Mouse (Mus musculus) neural tube, embryonic 12.5 days (tissue): Measurements from ENCODE around the gene Sytl3. TPM values are rescaled to one million over a fixed set of nuclear protein-coding genes. Genes with fewer than 3 reads are reported as not detected.

ENCODE experiments used
- ATAC-seq: fragments of 200-750 bp; cut with Nextera tagmentation; 2 replicates; pipeline ENCODE4 v1.8.0; 2017; ENCODE audit warnings: low read depth, mild to moderate bottlenecking, moderate TSS enrichment, moderate library complexity; ENCODE audit not compliant: low FRiP score
- H3K27ac ChIP-seq: fragments of 300-500 bp; sonication (generic); 2 replicates; pipeline ENCODE4 v1.5.1; 2016
- H3K27me3 ChIP-seq: fragments of 300-500 bp; sonication (generic); replicated peaks from 2 replicates; pipeline ENCODE4 v1.6.1; 2016; ENCODE audit warnings: mild to moderate bottlenecking
- H3K36me3 ChIP-seq: fragments of 300-500 bp; sonication (generic); 2 replicates; pipeline ENCODE4 v1.6.1; 2016; ENCODE audit warnings: mild to moderate bottlenecking
- H3K4me1 ChIP-seq: fragments of 300-500 bp; sonication (generic); 2 replicates; pipeline ENCODE4 v1.6.1; 2016
- H3K4me2 ChIP-seq: fragments of 300-500 bp; sonication (generic); replicated peaks from 2 replicates; pipeline ENCODE4 v1.6.1; 2016; ENCODE audit warnings: mild to moderate bottlenecking
- H3K4me3 ChIP-seq: fragments of 300-500 bp; sonication (generic); 2 replicates; pipeline ENCODE4 v1.5.1; 2016
- H3K9ac ChIP-seq: fragments of 300-500 bp; sonication (generic); 2 replicates; pipeline ENCODE4 v1.6.1; 2016; ENCODE audit warnings: mild to moderate bottlenecking
- H3K9me3 ChIP-seq: fragments of 300-500 bp; sonication (generic); 2 replicates; pipeline ENCODE4 v1.6.1; 2016; ENCODE audit warnings: mild to moderate bottlenecking
- WGBS: fragments of 180-500 bp; shearing (Covaris S2); methylation state at CpG from one replicate; pipeline ENCODE4 v1.1.7; 2016; 5-methylcytosine and 5-hydroxymethylcytosine counted together
- polyA plus RNA-seq: library from polyadenylated mRNA; unstranded; fragments of >200 nt; fragmentation: Nextera tagmentation; extraction: Ambion mirVana; gene quantifications from 2 replicates; pipeline ENCODE4 v1.2.1, GENCODE M21; 2016

The Sytl3 gene
- polyA plus RNA-seq, 1 experiment from 2014 or later: 0.16 TPM

DNA sequence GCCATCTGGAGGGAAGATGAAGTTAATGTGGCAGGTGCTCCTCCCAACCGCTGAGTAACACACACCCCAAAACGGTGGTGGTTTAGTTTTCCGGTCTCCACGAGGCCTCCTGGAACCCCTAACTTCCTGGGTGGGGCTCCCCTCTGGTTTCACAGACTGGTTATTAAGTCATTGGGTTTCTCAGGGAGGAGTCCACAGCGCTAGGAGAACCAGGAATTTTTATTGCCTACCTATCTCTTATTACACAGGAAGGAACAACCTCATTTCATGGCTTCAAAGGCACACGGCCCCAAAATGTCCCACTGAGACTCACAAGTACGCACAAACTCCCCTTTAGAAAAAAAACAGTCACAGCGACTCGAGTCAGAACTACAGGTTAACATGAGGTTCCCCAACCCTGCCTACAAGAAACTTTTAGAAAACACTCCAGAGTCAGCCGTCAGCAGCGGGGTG lies 84.9 kb downstream of the Sytl3 start:
- ATAC-seq: no peak

DNA sequence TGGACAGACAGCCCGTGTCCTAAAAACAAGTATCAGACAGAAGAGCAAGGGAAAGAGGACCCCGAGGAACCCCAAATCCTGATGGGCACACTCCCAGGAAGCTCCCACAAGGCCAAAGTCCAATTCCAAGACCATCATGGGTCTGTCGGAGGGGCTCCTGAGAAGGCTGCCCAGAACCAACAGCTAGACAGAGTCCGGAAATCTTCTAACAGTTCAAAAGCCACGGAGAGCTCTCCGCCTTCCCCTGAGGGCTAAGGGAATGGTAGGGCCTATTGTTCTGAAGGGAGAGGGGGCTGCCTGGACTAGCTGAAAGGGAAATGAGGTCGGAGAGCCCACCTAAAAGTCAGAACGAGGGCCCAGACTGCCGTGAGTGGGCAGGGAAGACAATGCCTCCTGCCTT lies 85.5 kb downstream of the Sytl3 start:
- 51% methylated on average over 9 of the region's 9 CpGs for WGBS

More for the DNA sequence above, 84.9 kb downstream of the Sytl3 start:
- Histone ChIP-seq H3K27ac (no peak overlapping the region), H3K4me3 (no peak overlapping the region), H3K27me3 (no peaks in the 10 kb centered on the region), H3K36me3 (peaks cover 44% of the 10 kb centered on the region), H3K4me1 (peaks cover 53% of the 10 kb centered on the region), H3K9me3 (no peaks in the 10 kb centered on the region), H3K4me2 (no peak overlapping the region), H3K9ac (no peak overlapping the region)
- 53% methylated on average over 11 of the region's 11 CpGs for WGBS

DNA sequence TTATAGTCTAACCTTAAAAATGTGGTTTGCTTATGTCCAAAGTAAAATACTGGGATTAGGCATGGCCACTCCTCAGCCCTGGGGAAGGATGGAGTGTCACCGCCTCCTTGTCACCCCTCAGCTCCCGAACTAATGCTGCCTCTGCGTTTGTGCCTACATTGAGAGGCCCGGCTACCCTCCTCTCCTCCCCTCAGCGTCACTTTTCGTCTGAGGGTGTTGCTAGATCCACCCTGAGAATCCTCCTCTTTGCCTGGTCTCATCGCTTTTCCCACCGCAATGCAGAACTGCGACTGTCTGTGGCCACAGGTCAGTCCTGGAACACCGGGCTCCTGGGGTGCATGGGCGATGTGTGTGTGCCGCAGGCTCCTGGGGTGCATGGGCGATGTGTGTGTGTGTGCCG lies 86.0 kb downstream of the Sytl3 start:
- Histone ChIP-seq H3K9ac (no peak overlapping the region), H3K27ac (no peak overlapping the region), H3K4me2 (no peak overlapping the region), H3K9me3 (no peaks in the 10 kb centered on the region), H3K36me3 (peaks cover 34% of the 10 kb centered on the region), H3K27me3 (no peaks in the 10 kb centered on the region), H3K4me1 (peaks cover 53% of the 10 kb centered on the region), H3K4me3 (no peak overlapping the region)
- 87% methylated on average over 14 of the region's 14 CpGs for WGBS
- ATAC-seq: no peak

More for the DNA sequence above, 85.5 kb downstream of the Sytl3 start:
- no peak overlapping the region for H3K4me2 ChIP-seq
- no peak overlapping the region for H3K27ac ChIP-seq
- H3K9me3 ChIP-seq: no peaks in the 10 kb centered on the region
- no peak overlapping the region for H3K4me3 ChIP-seq
- no peaks in the 10 kb centered on the region for H3K27me3 ChIP-seq
- ATAC-seq: no peak
- H3K9ac ChIP-seq: no peak overlapping the region
- peaks cover 53% of the 10 kb centered on the region for H3K4me1 ChIP-seq
- peaks cover 39% of the 10 kb centered on the region for H3K36me3 ChIP-seq

DNA sequence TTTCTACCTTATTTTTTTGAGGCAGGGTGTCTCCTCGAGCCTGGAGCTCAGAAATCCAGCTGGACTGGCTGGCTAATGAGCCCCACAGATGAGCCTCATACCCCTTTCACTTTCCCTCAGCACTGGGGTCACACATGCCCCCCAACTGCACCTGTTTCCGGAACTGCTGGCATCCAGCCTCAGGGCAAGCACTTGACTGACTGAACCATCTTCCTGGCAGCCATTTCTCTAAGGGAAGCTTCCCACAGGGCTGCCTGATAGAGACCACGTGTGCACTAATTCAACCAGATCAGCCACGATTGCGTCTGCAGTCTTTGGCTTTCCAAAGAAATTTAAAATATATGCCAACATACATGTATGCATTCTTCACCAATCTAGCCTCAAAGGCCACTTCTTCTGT lies 86.6 kb downstream of the Sytl3 start:
- peaks cover 50% of the 10 kb centered on the region for H3K4me1 ChIP-seq
- H3K27me3 ChIP-seq: no peaks in the 10 kb centered on the region
- no peak overlapping the region for H3K4me3 ChIP-seq
- no peak overlapping the region for H3K4me2 ChIP-seq
- no peak for ATAC-seq
- no peaks in the 10 kb centered on the region for H3K9me3 ChIP-seq
- WGBS: 67% methylated on average over 5 of the region's 5 CpGs
- H3K9ac ChIP-seq: no peak overlapping the region
- no peak overlapping the region for H3K27ac ChIP-seq
- H3K36me3 ChIP-seq: peaks cover 30% of the 10 kb centered on the region

DNA sequence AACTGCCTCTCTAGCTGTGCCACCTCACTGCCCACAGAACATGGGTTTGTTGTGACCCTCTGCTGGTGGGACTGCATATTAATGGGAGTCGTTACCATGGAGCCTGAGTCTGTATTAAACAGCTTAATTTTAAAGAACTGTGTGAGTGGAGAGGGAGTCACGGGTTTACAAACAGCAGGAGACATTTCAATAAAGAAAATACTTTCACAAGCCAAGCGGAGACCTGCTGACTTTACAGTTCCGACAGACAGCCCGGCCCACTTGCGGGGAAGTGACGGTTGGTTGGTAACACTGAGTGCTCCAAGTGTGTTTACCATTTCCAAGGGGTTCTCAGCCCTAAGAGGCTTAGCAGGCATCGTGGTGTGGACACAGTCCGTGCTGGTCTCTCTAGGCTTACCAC lies 87.1 kb downstream of the Sytl3 start:
- ATAC-seq: peak; percentile 74
- peaks cover 25% of the 10 kb centered on the region for H3K36me3 ChIP-seq
- no peak overlapping the region for H3K27ac ChIP-seq
- no peaks in the 10 kb centered on the region for H3K9me3 ChIP-seq
- H3K4me3 ChIP-seq: no peak overlapping the region
- H3K4me2 ChIP-seq: no peak overlapping the region
- 50% methylated on average over 9 of the region's 9 CpGs for WGBS
- H3K27me3 ChIP-seq: no peaks in the 10 kb centered on the region
- no peak overlapping the region for H3K9ac ChIP-seq
- H3K4me1 ChIP-seq: peaks cover 45% of the 10 kb centered on the region

DNA sequence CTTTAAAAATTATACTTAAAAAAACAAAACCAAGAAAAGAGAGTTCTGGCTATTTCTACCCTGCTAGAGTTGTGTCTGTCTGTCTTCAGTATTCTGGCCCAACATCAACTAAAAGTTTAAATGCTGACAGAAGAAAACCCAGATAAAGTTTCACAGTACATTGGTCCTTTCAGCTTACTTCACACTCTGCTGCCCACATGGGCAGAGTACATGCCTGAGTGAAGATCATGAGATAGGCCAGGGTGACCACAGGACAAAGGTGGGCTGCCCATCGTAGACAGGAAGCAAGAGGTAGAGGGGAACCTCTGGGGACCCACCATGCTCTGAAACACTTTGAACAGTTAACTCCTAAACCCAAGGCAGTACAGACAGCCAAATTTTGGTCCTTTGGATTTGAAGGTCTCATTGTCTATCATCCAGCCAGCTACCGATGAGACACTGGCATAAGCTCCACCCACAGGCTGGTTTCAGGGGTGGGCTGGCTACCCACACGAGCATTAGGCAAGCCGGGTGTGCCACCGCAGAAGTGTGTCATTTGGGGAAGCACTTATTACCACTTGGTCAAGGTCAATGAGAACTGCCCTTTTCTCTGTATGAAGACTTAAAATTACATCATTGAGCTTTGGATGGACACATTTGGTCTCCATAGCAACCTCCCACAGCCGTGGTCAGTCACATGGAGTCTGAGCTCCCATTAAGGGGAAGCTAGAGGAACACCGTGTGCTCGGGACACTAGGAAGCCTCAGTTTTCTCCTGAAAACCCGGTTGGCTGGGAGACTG lies 87.7 kb downstream of the Sytl3 start:
- no peak for ATAC-seq
- Histone ChIP-seq H3K4me1 (peaks cover 41% of the 10 kb centered on the region), H3K4me3 (no peak overlapping the region), H3K4me2 (no peak overlapping the region), H3K9ac (no peak overlapping the region), H3K27me3 (no peaks in the 10 kb centered on the region; the same call in 1 of the 2 replicates), H3K27ac (no peak overlapping the region), H3K36me3 (peaks cover 21% of the 10 kb centered on the region), H3K9me3 (no peaks in the 10 kb centered on the region)
- 72% methylated on average over 9 of the region's 9 CpGs for WGBS

DNA sequence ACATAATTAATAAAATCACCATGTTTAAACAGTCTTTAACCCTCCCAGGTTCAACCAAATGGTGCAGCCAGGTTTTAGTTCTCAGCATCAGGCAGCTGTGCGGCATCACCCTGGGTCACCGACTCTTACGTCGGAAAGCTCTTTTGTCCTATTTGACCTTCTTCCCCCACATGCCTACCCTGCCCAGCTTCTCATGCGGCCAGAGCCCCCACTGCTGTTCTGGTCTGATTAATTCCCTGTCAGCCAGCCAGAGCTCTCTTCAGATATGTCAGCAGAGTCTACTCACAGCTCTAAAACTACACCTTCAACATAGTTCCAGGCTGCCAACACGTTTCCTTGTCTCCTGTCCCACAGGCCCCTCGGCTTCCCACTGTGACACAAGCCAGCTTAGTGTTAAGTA lies 88.6 kb downstream of the Sytl3 start:
- 38% methylated on average over 7 of the region's 7 CpGs for WGBS
- no peak overlapping the region for H3K4me2 ChIP-seq
- H3K27me3 ChIP-seq: no peaks in the 10 kb centered on the region; the same call in 1 of the 2 replicates
- peaks cover 33% of the 10 kb centered on the region for H3K4me1 ChIP-seq
- H3K36me3 ChIP-seq: peaks cover 26% of the 10 kb centered on the region
- H3K4me3 ChIP-seq: no peak overlapping the region
- no peaks in the 10 kb centered on the region for H3K9me3 ChIP-seq
- no peak overlapping the region for H3K27ac ChIP-seq
- no peak overlapping the region for H3K9ac ChIP-seq
- ATAC-seq: no peak

DNA sequence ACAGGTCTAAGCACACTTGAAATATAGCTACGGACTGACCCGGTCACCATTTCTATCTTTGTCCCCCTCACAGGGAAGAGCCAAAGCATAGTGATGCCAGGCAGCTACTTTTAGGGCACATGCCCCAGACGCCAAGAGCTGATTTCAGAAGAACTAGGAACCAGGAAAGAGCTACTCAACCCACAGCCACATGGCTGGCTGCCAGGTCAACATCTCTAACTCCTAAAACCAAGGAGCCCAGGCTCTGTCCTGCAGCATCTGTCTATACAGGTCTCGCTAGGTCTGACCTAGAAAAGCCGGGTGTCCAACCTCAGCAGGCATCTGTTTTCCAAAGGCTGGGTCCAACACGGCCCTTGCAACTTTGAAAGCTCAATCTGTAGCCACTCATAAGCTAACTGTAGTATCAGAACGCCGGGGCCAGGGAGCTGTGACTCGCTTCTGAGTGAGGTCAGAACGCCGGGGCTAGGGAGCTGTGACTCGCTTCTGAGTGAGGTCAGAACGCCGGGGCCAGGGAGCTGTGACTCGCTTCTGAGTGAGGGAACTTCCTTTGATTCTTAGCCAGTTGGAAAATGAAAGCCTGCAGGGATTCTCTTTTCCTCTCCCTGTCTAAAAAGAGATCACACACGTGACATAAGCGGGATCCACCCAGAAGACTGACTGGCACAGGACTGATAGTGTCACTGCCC lies 90.0 kb downstream of the Sytl3 start:
- 86% methylated on average over 17 of the region's 17 CpGs for WGBS
- no peak overlapping the region for H3K9ac ChIP-seq

DNA sequence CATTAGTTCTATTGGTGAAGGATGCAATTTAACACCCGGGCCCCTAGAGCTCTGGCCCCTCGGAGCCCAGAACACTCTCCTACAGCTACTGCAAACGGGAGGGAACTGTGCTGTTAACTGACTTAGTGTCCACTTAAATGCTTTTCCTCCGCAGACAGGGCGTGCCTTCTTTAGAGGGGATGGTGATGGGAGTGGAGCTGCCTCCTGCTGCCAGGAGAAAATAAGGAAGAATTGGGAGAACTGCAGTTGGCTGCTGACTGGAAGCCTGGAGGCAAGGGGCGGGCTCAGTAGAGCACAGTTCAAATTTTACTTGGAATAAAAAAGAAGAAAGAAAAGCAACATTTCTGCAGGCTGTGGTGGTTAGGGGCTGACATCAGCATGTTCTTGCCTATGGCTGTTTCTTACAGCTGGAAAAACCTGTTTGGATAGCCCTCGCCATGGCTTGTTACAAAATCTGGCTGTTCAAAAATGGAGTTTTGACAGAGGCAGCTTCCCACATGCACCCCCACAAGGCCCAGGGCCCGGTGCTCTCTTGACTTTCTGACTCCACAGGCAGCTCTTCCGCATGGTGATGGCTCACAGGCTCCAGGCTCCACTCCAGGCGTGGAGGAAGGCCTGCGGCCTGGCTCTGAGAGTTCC lies 92.4 kb downstream of the Sytl3 start:
- 85% methylated on average over 11 of the region's 11 CpGs for WGBS
- H3K4me3 ChIP-seq: no peak overlapping the region
- H3K9me3 ChIP-seq: no peaks in the 10 kb centered on the region
- peaks cover 14% of the 10 kb centered on the region for H3K4me1 ChIP-seq
- H3K27me3 ChIP-seq: no peaks in the 10 kb centered on the region; the same call in 1 of the 2 replicates
- ATAC-seq: no peak
- no peak overlapping the region for H3K9ac ChIP-seq
- H3K36me3 ChIP-seq: peaks cover 27% of the 10 kb centered on the region
- no peak overlapping the region for H3K4me2 ChIP-seq
- H3K27ac ChIP-seq: no peak overlapping the region

More for the DNA sequence above, 90.0 kb downstream of the Sytl3 start:
- no peak overlapping the region for H3K4me2 ChIP-seq
- H3K4me3 ChIP-seq: no peak overlapping the region
- no peak for ATAC-seq
- H3K36me3 ChIP-seq: peaks cover 30% of the 10 kb centered on the region
- no peaks in the 10 kb centered on the region for H3K9me3 ChIP-seq
- H3K4me1 ChIP-seq: peaks cover 25% of the 10 kb centered on the region
- no peak overlapping the region for H3K27ac ChIP-seq
- no peaks in the 10 kb centered on the region; the same call in 1 of the 2 replicates for H3K27me3 ChIP-seq

DNA sequence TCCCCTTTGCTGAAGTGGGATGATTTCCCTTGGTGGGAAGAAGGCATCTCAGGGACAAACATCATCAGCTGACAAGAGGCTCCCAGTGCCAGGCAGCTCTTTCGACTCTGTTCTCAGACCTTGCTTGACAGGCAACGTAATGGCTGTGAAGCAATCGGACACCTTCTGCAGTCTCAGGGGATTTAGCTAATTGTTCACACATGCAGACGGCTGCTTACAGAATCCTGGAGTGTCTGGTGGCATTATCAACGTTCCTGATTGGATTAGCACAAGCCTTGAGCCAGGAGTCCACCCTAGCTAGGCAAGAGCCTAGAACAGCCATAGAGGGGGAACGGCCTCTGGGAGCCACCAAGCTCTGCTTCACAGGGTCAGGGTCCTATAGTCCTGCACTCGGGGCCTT lies 93.5 kb downstream of the Sytl3 start:
- Histone ChIP-seq H3K27ac (no peak overlapping the region), H3K27me3 (no peaks in the 10 kb centered on the region; the same call in 1 of the 2 replicates), H3K36me3 (peaks cover 27% of the 10 kb centered on the region), H3K4me3 (no peak overlapping the region), H3K9me3 (no peaks in the 10 kb centered on the region), H3K9ac (no peak overlapping the region), H3K4me2 (no peak overlapping the region), H3K4me1 (peaks cover 4% of the 10 kb centered on the region)
- WGBS: 66% methylated on average over 7 of the region's 7 CpGs
- ATAC-seq: no peak

DNA sequence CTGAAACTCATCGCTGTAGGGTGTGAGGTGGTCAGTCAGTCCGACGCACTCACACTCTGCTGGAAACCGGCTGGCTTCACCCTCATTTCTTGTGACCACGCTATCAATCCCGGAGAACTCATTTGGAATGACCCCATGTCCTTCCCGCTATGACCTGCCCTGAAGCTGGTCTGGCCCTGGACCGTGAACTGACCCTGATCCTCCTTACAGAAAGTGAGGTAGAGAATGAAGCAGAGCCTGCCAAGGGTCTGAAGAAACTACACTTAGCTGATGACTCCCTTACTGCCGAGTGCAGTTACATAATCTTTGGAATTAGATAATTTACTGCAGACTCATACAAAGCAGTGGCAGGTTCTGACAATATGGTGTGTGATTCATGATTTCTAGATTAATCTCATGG lies 96.3 kb downstream of the Sytl3 start:
- no peaks in the 10 kb centered on the region for H3K9me3 ChIP-seq
- H3K27me3 ChIP-seq: no peaks in the 10 kb centered on the region; the same call in 1 of the 2 replicates
- H3K4me3 ChIP-seq: no peak overlapping the region
- H3K36me3 ChIP-seq: peaks cover 33% of the 10 kb centered on the region
- H3K27ac ChIP-seq: no peak overlapping the region
- ATAC-seq: no peak
- H3K9ac ChIP-seq: no peak overlapping the region
- H3K4me1 ChIP-seq: peaks cover 8% of the 10 kb centered on the region
- 91% methylated on average over 9 of the region's 9 CpGs for WGBS
- H3K4me2 ChIP-seq: no peak overlapping the region

DNA sequence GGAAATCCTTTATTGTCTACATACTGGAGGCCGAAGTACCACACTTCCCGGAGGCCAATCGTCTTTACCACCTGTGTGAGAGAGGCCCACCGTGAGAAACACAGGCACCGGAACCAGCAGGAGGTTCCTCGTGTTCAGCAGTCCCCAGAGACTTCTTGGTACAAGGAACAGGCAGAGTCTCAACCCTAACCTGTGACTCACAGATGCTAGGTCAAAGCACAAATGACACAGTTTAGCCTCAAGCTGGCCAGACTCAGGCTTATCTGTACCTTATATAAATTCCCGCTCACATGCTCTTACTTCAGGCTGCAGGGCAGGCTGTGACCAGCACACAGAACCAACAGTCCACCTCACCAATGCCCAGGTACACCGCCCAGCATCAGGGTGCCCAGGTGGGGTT lies 97.0 kb downstream of the Sytl3 start:
- ATAC-seq: no peak
- H3K36me3 ChIP-seq: peaks cover 31% of the 10 kb centered on the region

More for the DNA sequence above, 97.0 kb downstream of the Sytl3 start:
- Histone ChIP-seq H3K9me3 (no peaks in the 10 kb centered on the region), H3K9ac (no peak overlapping the region), H3K27me3 (no peaks in the 10 kb centered on the region; the same call in 1 of the 2 replicates), H3K4me2 (no peak overlapping the region), H3K27ac (no peak overlapping the region), H3K4me3 (no peak overlapping the region), H3K4me1 (peaks cover 8% of the 10 kb centered on the region)
- WGBS: 89% methylated on average over 8 of the region's 8 CpGs
